ENCODE assay signal across 16 mouse cellular contexts in the genomic region with DNA sequence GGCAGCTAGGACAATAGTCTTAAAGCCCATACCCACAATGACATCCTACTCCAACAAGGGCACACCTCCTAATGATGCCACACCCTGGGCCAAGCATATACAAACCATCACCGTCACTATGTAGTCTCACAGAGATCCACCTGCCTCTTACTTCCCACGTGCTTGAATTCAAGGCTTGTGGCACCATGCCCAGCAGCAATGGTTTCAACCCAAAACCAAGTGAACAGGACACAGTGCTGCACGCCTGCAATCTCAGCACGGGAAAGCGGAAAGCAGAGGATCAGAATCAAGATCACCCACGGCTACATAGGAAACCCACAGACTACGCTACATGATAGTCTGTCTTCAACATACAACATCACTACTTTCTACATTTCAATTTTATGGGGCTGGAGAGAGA. TPM values are rescaled to one million over a fixed set of nuclear protein-coding genes. Genes with fewer than 3 reads are reported as not detected.
"Had no signal": no experiment of that assay in that cellular context is flagged by ENCODE, and none has a peak within 500 bp of the region (broad histone marks: within the 10 kb centered on the region; RNA-seq: fewer than 3 reads in every experiment).

No protein-coding gene starts in this region.

- DNase-seq: retina, postnatal 1 day; right cerebral cortex, adult 18-20 months; right cerebral cortex, postnatal 14 days; right cerebral cortex, postnatal 25 days; right cerebral cortex, postnatal 4 days; spleen, adult 18-20 months; thymus, adult 18-20 months; thymus, adult 2 months; thymus, postnatal 14 days; thymus, postnatal 25 days; thymus, postnatal 36 days; thymus, postnatal 4 days had no signal

- H3K4me3 ChIP-seq: neural tube, embryonic 15.5 days; stomach, embryonic 15.5 days had no signal

- H3K27me3 ChIP-seq: neural tube, embryonic 15.5 days; stomach, embryonic 15.5 days had no signal

- H3K27ac ChIP-seq: neural tube, embryonic 15.5 days; stomach, embryonic 15.5 days; stomach, postnatal 0 days had no signal

- H3K9me3 ChIP-seq: neural tube, embryonic 15.5 days; stomach, embryonic 15.5 days had no signal

- H3K4me1 ChIP-seq: neural tube, embryonic 15.5 days; stomach, embryonic 15.5 days had no signal

RNA-seq across cellular contexts. Expression of gene Klb, which starts 39.9 kb away (rescaled TPM):
- total RNA-seq: neutrophil, adult 5-6 weeks had no signal
